Mouse (Mus musculus) CD4-positive, CD25-positive, alpha-beta regulatory T cell, adult 4 months (primary cell): ENCODE data around the gene Peli2. TPM values are rescaled to one million over a fixed set of nuclear protein-coding genes. Genes with fewer than 3 reads are reported as not detected.

Source experiments
- ATAC-seq: one replicate; pipeline ENCODE4 v1.8.0; 2017
- polyA plus RNA-seq, 2 experiments: library from polyadenylated mRNA; unstranded; fragments of 100-300 nt; shearing (Covaris generic); gene quantifications; one replicate each; pipeline ENCODE4 v1.2.1; 2017

The Peli2 gene
- polyA plus RNA-seq, 2 experiments from 2014 or later: 0.37 to 1.4 TPM

DNA sequence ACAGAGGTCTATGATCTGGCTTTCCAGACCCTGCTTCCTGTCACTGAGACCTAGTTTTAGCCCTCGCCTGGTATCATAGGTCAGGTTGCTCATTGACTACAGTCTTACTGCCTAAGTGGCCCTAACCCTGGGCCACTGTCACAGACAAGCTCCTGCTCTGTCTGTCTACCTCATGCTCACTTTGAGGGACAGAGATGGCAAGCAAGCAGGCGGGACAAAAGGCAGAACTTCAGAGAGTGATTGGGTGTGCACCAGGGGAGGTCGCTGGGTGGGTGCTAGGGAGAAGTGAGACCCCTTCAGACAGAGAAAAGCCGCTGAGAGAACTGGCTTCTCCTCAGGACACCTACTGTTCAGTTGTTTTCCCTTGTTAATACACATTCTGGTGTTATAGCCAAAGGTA is 6.3 kb downstream of the Peli2 start:
- ATAC-seq: no peak

DNA sequence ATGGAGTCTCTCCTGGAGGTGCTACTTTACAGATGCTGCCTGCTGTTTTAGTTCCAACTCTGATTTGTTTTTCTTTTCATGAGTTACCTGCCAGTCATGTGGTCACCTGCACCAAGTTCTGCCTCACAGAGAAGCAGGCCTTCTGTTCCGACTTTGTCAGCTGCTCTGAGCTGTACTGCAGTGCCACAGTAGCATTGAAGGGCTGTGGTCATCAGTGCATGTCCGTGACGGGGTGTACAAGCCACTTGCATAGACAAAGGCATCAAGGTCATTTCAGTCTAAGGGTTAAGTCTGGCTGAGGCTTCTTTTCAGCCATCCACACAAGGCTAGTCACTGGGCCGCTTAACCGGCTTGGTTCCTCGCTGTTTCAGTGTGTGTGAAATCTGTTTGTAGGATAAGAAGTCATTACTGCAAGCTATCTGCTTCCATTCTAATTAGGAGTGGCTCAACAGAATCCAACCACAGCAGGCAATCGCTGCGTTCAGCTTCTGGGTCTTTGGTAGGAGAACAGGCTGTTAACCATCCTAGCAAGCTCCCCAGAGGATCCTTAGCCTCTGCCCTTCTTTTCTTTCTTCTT is 7.1 kb downstream of the Peli2 start:
- no peak for ATAC-seq

DNA sequence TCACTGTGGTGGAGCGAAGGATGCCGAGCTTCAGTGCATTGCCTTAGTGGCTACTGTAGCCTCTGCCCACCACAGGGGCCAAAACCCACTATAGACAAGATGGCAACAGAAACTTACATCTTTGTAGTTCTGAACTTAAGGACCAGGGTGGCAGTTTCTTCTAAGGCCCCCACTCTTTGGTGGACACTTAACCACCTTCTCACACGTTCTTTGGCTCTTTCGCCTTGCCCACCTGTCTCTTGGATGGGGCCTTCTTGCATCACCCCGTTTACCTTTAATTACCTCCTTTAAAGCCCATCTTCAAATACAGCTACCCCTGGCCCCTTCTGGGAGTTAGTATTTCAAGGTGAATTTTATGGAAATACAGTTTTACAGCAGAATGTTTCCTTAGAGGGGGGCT is 8.1 kb downstream of the Peli2 start:
- ATAC-seq: no peak

DNA sequence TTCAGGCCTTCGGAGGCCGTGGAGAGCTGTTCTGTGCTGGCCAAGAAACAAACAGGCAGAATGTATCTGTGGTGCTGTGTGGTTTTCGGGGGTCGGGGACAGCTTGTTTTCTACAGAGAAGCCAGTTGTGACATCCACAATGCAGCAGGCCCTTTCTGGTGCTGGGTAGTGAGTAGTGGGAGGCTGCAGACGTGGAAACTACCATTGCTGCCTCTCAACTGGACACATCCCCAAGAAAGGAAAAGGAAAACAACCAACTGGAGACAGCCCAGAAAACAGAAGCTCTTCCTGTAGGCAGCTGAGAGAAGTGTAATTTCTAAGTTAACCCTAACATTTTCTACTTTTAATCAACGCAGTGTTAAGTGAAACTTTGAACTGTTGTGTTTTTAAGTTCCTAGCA is 9.4 kb downstream of the Peli2 start:
- ATAC-seq: no peak

DNA sequence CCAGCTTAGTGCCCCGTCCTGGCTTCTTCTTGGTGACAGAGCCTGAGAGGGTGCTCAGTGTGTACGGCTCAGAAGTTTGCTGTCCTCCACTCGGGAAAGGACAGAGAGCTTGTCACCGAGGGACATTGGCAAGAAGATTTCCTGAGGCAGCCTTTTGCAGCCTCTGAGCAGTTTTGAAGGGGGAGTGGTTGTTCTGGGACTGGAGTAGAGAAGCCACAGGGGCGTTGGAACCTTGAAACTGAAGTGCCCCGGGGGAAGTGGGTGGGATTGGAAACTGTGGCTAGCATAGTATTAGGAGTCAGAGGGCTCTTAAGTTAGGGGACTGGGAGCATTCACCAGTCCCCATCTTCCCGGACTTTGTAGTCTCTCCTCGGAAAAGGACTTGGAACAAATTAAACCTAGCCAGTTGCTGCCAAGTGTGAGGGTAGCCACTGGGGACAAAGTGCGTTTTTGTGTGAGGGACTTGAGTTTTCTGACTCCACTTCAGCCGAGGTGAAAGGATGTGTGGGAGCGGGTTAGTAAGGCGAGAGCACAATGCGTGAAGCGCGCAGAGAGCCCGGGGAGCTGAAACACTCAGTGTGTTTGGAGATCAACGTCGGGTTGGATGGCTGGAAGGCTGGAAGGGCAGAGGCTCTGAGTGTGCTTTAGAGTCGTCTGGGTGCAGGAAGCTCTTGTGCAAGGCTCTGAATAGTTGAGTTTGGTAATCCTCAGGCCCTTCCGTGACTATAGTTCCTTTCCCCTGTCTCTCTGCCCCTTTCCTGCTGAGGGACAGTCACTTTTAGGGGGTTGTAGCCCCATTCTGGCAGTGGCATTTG is 10.3 kb downstream of the Peli2 start:
- ATAC-seq: no peak

DNA sequence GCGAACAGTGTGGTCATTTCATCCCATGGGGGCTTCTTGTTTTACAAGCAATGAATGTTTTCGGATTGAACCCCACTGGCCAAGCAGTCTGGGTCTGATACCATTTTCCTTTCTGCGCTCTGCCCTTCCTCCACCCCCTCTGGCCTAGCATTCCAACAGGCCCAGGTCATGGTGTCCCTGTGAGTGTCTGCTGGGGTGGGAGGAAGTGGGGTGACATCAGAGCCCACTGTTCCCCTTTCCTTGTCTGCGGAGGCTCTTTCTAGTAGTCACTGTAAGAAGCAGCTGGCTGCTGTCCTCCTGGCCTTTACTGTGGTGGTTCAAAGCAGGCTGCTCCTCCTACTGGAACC is 10.9 kb downstream of the Peli2 start:
- no peak for ATAC-seq

DNA sequence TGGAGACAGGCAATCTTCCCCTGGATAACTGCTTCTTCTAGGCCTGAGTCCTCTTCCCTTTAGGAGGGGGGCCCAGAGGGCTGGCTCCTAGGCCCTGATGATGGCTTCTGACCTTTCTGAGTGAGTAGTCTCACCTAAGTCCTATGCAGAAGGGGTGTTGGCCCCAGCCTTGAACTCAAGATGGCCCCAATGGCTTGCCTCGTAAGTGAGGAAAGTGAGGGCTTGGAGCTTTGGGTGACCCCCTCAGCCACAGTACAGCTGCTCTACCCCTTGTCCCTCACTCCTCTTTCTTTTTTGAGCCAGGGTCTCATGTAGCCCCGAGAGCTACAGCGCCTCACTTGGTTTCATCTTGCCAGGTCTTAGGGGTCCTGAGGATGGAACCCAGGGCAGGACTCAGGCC is 11.6 kb downstream of the Peli2 start:
- no peak for ATAC-seq

DNA sequence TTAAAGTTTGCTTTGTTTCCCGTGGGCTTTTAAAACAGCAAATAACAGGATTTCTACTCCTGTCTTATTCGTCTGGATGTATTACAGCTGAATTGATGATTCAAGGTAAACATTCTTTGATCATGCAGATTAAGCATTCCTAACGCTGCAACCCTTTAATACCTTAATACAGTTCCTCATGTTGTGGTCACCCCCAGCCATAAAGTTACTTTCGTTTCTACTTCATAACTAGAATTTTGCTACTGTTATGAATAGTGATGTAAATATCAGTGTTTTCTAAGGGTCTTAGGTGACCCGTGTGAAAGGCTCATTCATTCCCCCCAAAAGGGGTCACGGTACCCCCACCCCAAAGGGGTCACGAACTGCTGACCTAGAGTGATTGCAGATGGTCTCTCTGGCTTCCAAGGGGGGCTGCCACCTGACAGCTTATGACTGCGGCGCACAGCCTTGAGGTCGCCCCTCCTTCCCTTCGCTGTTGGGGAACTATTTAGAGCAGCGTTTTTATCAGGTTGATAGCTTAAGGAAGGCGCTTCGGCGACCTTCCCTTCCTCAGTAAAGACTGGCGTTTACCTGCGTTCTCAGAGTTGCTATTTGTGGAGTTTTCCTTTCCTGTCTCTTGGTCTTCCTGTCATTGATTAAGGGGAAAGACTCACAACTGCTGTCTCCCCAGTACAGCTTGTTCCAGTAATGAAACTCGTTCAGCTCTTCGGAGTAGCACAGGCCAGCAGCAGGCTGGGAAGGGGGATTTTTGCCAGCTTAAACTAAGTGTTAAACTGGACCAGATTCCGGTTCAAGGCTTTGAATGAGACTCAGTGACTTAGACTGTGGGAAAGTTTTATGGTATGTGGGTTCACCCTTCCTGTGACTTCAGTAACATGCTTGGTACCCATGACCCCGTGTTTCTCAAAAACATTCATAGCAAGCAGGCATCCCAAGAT is 12.5 kb downstream of the Peli2 start:
- peak; percentile 57 for ATAC-seq

DNA sequence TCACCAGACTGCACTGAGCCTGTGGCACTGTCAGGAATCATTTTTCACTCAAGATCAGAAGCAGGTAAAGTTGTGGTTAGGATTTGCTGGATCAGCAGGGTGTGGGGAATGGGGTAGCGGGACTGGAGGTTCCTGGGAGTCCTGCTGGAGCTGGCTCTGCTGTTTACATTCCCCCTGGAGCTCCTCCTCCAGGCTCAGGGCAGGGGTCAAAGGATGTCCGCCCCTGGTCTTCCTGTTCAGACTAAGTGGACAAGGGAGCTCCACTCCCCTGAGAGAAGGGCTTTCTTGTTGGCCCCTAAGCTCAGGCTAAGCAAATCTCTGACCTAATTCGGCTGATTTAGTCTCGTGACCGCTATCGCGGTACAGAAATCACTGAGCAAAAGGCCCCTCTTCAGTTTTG is 13.7 kb downstream of the Peli2 start:
- no peak for ATAC-seq

DNA sequence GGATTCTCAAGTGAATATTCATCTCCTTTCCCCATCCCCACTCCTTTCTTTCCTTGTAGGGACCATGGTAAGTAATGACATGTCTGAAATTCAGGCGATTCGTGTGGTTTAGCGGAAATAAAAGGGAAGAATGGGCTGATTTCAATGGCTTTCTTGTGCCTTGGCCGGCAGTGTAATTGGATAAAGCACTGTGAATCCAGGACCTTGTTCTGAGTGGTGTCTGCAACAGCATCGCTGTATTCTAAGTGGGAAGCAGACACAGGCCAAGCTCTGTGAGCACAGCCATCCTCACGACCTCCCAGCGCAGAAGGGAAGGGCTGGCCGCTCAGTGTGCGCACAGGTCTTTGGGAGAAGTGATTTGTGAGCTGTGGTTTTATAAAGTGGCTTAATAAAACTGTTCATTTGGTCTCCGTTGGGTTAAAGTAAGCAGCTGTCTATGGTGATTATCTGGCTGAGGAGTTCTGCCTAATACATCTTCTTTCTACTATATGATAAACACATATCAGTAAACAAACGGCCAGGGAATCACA is 15.3 kb downstream of the Peli2 start:
- ATAC-seq: no peak

DNA sequence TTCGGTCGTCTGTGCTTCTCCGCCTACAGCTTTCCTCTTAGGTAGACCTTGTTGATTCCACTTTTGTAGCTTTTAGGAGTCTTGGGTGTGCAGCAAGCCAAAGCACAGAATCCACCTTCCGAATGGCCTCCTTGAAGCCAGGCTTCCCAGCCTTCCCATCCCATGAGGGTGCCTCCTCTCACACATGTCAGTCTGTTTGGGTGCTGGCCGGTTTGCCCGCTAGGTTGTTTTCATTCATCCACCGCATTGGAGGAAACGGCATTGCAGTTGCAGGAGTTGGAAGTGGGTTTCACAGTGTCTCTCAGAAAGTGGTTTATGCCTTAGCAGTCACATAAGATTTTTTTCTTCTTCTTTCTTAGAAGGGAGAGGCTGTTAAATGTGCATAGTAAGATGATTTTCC is 17.1 kb downstream of the Peli2 start:
- ATAC-seq: no peak

DNA sequence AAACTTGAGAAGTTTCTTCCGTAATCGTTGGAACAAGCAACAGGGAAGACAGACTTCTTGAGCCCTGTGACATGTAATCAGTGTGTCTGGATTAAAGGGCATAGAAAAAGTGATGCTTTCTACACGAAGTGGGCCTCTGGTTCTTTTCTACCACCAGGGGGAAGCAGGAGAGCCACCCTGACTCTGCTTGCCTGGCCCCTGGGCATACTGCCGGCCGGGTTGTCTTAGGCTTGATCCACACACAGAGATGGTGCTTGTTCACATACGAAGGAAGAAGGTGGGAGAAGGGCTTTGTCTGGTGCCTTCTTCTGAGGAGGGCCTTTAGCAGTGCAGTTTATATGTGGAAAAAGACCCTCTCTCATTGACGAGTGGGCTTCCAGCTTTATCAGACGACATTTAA is 17.5 kb downstream of the Peli2 start:
- no peak for ATAC-seq

DNA sequence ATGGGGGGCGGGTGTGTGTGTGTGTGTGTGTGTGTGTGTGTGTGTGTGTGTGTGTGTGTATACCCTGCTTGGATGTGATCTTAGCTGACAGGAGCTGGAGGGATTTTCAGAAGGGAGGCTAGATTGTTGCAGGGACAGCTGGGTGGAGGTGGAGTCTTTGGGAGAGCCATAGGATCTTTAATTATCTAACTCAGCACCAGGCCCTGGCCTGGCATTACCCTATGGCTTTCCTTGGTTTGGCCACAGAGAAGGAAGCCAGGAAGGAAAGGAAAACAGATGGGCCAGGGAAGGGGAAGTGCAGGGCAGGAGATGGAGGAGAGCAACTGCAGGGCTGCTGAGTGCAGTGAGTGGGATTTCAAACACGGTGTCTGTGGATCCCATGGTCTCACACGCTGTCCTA is 18.8 kb downstream of the Peli2 start:
- ATAC-seq: no peak

DNA sequence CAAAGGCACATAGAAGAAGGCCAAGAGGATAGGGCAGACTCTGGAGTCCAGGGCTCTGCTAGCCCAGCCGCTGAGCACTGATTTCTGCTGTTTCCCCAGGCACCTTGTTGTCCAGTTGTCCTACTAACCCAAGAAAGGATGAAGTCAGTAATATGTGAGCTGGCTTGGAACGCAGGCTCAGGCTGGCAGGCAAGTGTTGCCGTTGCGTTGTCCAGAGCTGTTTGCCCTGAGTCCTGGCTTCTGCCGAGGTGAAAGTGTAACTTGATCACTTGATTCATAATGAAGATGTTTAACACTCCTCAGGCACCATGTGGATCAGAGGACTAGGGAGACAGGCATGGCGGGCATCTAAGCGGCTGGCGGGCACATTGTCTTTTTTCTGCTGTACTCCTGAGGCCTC is 21.1 kb downstream of the Peli2 start:
- ATAC-seq: no peak

DNA sequence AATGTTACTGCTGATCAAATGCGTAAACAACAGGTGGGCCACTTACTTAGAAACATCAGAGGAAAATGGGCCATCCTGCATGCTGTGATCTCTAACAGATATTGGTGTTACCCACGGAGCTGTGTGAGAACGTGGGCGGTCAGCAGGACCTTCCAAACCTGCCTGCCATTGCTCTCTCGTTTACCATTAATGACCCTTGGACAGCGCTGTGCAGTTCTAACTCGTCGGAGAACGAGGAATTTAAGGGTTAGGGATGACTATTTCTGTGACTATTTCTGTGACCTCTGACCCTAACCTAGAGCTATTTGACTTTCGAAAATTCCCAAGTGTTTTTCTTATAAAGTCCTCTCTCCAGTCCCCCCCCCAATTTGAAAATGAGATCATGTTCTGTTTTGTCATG is 22.1 kb downstream of the Peli2 start:
- ATAC-seq: no peak

DNA sequence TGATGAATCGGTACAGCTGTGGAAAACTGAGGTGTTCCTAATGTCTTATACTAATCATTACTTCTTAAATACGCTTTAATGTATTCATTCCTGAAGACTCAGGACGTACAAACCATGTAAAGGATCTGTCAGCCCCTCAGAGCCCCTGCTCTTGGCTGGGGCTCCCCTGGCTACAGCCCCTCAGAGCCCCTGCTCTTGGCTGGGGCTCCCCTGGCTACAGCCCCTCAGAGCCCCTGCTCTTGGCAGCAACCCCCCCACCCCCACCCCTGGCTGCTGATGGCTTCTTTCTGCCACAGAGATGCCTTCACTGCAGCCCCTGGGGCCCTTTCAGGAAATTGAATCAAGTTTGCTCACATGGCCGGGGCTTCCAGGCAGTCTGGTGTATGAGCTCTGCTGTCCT is 22.5 kb downstream of the Peli2 start:
- ATAC-seq: no peak

DNA sequence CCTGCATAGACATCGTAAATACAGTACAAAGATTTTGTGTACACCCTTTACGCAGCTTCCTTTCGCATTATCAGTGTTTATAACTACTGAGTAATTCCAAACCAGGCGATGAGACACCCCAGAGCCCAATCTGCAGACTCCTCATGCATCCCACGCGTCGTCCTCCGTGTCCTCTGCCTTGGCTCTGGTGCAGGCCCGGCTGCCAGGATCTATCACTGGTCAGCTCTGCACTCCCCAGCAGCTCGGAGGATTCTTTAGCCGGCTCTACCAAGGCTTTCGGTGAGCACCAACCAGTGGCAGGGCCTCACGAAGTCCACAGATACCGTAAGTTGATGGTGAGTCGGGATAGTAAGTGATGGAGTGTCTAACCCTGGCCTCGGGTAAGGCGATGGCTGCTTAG is 23.7 kb downstream of the Peli2 start:
- no peak for ATAC-seq

DNA sequence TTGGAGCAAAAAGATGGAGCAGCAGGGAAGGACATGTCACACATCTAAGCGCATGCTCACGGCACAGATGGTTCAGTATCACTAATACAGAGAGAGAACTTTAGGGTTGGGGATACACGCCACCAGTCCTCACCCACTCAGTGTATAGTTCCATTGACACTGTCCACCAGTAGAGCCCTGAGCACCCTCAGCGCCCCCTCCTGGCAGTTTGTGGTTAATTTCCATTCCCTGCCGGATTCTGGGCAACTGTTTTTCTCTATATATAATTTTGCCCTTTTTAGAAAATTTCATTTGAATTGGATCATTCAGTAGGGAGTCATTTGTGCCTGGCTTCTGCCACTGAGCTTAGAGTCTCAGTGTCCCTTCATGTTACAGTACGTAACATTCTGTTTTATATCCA is 27.1 kb downstream of the Peli2 start:
- ATAC-seq: no peak

DNA sequence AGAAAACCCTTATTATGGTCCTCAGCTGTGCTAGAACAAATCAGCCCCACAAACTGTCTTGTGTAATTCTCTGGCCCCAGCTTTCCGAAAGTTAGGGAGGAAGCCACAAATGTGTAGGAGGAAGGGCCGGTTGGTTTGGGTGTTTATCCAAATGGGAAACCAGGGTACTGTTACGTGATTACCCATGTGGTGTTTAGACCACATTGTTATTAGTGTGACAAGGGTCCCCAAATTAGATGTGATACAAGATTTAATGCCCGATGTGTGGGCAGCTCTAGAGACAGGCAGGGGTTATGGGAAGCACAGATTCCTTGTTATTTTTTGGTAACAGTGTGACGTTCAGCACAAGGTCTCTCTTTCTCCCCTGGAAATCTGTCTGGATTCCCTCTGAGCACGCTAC is 28.0 kb downstream of the Peli2 start:
- ATAC-seq: no peak

DNA sequence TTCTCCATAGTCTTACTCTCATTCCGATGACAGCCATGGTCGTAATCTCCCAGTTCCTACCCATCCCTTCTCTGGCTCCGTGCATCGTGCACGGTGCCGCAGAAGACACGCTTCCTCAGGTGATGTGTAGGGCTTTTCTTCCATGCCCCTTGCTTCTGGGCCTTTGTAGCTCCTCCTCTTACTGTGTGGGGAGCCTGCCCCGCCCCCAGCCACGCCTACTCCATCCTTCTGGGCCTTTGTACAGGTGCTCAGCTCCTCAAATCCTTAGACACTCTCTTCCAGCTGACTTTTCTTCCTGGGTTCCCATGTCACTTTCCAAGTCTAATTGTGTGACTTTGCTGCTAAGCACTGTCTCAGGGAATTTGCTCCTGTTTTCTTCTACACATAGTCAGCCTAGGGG is 28.7 kb downstream of the Peli2 start:
- ATAC-seq: no peak

DNA sequence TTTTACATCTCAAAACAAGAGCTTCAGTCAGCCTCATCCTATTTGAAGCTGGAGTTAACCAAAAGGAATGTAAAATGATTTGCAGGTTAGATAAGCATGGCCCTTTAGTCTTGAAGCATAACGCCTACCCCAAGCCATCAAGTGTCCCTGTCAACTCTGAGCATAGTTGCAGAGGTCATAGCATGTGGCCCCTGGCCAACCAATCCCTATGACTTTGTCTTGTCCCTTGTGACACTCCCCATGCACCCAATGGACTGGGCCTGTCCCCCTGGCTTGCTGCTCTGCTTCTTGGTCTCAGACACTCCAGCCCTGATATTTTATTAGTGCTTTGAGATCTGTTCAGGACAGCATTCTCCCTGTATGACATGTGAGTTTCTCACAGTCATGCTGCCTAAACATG is 30.3 kb downstream of the Peli2 start:
- no peak for ATAC-seq

DNA sequence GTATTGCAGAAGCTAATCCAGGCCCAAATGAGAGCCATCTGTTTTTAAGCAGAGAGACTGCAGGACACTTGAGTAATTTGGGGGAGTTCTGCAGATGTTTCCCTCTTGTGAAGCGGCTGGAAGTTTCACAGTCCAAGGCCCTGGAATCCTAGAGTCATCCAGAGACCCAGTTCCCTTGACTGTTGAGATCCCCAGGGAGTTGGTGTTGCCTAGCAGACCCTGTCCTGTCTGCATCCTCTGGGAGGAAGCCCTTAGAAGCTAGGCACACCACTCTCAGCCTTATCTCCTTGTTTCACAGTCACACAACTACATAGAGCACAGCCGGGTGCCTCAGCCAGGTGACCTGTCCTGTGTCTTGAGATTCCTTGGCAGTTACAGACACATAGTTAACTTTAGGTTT is 30.9 kb downstream of the Peli2 start:
- no peak for ATAC-seq

DNA sequence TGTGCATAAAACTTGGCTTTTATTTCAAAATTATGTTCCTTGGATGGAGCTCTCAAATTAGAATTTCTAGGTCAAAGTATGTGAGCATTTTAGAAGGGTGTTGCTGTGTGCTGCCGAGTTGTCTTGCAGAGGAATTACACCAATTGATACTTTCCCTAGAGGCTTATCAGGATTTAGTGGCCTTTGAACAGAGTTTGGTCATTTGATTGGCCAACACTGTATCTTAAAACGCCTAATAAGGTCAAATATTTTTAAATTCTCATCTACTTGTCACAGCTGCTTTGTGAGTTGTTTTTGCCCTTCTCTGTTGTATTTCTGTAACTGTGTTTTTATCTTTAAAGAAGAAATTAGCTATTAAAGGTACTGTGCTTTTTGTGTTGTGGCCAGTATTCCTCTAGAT is 32.4 kb downstream of the Peli2 start:
- no peak for ATAC-seq
